Mouse (Mus musculus) E14TG2a.4 (cell line): ENCODE data around the gene Nln.

Experiments used
- CTCF ChIP-seq: conservative IDR thresholded peaks from 2 replicates; pipeline ENCODE4 v1.5.1; 2014; ENCODE audit warnings: low read length
- NANOG ChIP-seq: IDR thresholded peaks from 2 replicates; pipeline ENCODE4 v1.6.1; 2014; ENCODE audit warnings: borderline replicate concordance, low read length, mixed read lengths

DNA sequence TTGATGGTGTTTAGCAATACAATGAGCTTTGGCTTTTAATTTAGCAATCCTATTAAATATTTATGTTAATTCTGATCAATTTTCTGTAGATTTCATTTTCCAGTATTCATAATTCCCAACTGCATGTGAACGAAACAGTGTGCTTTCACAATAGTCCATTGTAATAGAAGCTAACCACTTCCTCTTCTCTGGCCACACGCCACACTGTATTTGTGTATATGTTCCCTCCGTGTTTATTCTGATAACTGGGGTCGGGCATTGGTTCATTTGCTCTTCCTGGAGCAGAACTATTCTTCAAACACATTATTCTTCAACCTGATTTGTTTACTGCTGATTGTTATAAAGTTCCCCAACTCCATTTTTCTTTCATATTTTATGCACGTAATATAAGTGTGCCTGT, 135.4 kb downstream of the Nln start:
- no peak for TF ChIP-seq CTCF
- no peak for TF ChIP-seq NANOG
